Mouse (Mus musculus): ENCODE measurements around the gene Grwd1. TPM values are rescaled to one million over a fixed set of nuclear protein-coding genes. Genes with fewer than 3 reads are reported as not detected.

Gene Grwd1
- polyA plus RNA-seq, 1 experiment: 17.5 TPM

GRCm38 (mm10) chr7:45802551-45802950 is 28.2 kb downstream of the Grwd1 start:
- H3K27ac ChIP-seq (ENCODE audit: insufficient read depth, low read length): no peak overlapping the region
- no peak overlapping the region for H3K4me3 ChIP-seq (ENCODE audit: insufficient read depth, low read length)
- 0 out of 2 replicates have a peak, but pooled peaks cover 2% of the 10 kb centered on the region for H3K4me1 ChIP-seq (ENCODE audit: control insufficient read depth, insufficient read depth, low read length)
- TF ChIP-seq POLR2A (IDR thresholded peaks at IDR 0.05; ENCODE audit: extremely low read depth, insufficient read depth, low read length): no peak

- H3K4me3 ChIP-seq (ENCODE audit: insufficient read depth, low read length): no peak overlapping the region
- no peak overlapping the region for H3K27ac ChIP-seq (ENCODE audit: insufficient read depth, low read length)
- TF ChIP-seq CTCF (IDR thresholded peaks at IDR 0.05; ENCODE audit: extremely low read depth, insufficient read depth, low read length) (peak; percentile 99), POLR2A (IDR thresholded peaks at IDR 0.05; ENCODE audit: extremely low read depth, insufficient read depth, low read length) (no peak)
- peaks cover 2% of the 10 kb centered on the region; the same call in 1 of the 2 replicates for H3K4me1 ChIP-seq (ENCODE audit: control insufficient read depth, insufficient read depth, low read length)
These were observed 29.4 kb downstream of the Grwd1 start for GRCm38 (mm10) chr7:45801348-45801747.

- Histone ChIP-seq H3K4me1 (ENCODE audit: control insufficient read depth, insufficient read depth, low read length) (peaks cover 2% of the 10 kb centered on the region; the same call in 1 of the 2 replicates), H3K4me3 (ENCODE audit: insufficient read depth, low read length) (no peak overlapping the region), H3K27ac (ENCODE audit: insufficient read depth, low read length) (no peak overlapping the region)
- no peak for TF ChIP-seq CTCF (IDR thresholded peaks at IDR 0.05; ENCODE audit: extremely low read depth, insufficient read depth, low read length)
- no peak for TF ChIP-seq POLR2A (IDR thresholded peaks at IDR 0.05; ENCODE audit: extremely low read depth, insufficient read depth, low read length)
These were observed 30.1 kb downstream of the Grwd1 start for GRCm38 (mm10) chr7:45800546-45801204.

GRCm38 (mm10) chr7:45800001-45800400 is 30.7 kb downstream of the Grwd1 start:
- TF ChIP-seq POLR2A (IDR thresholded peaks at IDR 0.05; ENCODE audit: extremely low read depth, insufficient read depth, low read length) (no peak), CTCF (IDR thresholded peaks at IDR 0.05; ENCODE audit: extremely low read depth, insufficient read depth, low read length) (no peak)
- H3K4me1 ChIP-seq (ENCODE audit: control insufficient read depth, insufficient read depth, low read length): peaks cover 2% of the 10 kb centered on the region; the same call in 1 of the 2 replicates
- no peak overlapping the region for H3K27ac ChIP-seq (ENCODE audit: insufficient read depth, low read length)
- H3K4me3 ChIP-seq (ENCODE audit: insufficient read depth, low read length): no peak overlapping the region

- H3K27ac ChIP-seq (ENCODE audit: insufficient read depth, low read length): no peak overlapping the region
- H3K4me3 ChIP-seq (ENCODE audit: insufficient read depth, low read length): no peak overlapping the region
- peaks cover 2% of the 10 kb centered on the region; the same call in 1 of the 2 replicates for H3K4me1 ChIP-seq (ENCODE audit: control insufficient read depth, insufficient read depth, low read length)
- TF ChIP-seq POLR2A (IDR thresholded peaks at IDR 0.05; ENCODE audit: extremely low read depth, insufficient read depth, low read length) (no peak), CTCF (IDR thresholded peaks at IDR 0.05; ENCODE audit: extremely low read depth, insufficient read depth, low read length) (no peak)
These were observed 31.8 kb downstream of the Grwd1 start for GRCm38 (mm10) chr7:45798931-45799330.

- TF ChIP-seq POLR2A (IDR thresholded peaks at IDR 0.05; ENCODE audit: extremely low read depth, insufficient read depth, low read length) (no peak), CTCF (IDR thresholded peaks at IDR 0.05; ENCODE audit: extremely low read depth, insufficient read depth, low read length) (no peak)
- Histone ChIP-seq H3K4me1 (ENCODE audit: control insufficient read depth, insufficient read depth, low read length) (peaks cover 2% of the 10 kb centered on the region; the same call in 1 of the 2 replicates), H3K4me3 (ENCODE audit: insufficient read depth, low read length) (0 out of 2 replicates have a peak overlapping the region, but pooled peaks have one; percentile 6), H3K27ac (ENCODE audit: insufficient read depth, low read length) (no peak overlapping the region)
These were observed 32.3 kb downstream of the Grwd1 start for GRCm38 (mm10) chr7:45798511-45798836.

- Histone ChIP-seq H3K27ac (ENCODE audit: insufficient read depth, low read length) (no peak overlapping the region), H3K4me1 (ENCODE audit: control insufficient read depth, insufficient read depth, low read length) (peaks cover 2% of the 10 kb centered on the region; the same call in 1 of the 2 replicates), H3K4me3 (ENCODE audit: insufficient read depth, low read length) (0 out of 2 replicates have a peak overlapping the region, but pooled peaks have one; percentile 6)
- TF ChIP-seq CTCF (IDR thresholded peaks at IDR 0.05; ENCODE audit: extremely low read depth, insufficient read depth, low read length) (no peak), POLR2A (IDR thresholded peaks at IDR 0.05; ENCODE audit: extremely low read depth, insufficient read depth, low read length) (no peak)
These were observed 32.9 kb downstream of the Grwd1 start for GRCm38 (mm10) chr7:45797661-45798510.

- Histone ChIP-seq H3K27ac (ENCODE audit: insufficient read depth, low read length) (no peak overlapping the region), H3K4me1 (ENCODE audit: control insufficient read depth, insufficient read depth, low read length) (peaks cover 2% of the 10 kb centered on the region; the same call in 1 of the 2 replicates)
- TF ChIP-seq POLR2A (IDR thresholded peaks at IDR 0.05; ENCODE audit: extremely low read depth, insufficient read depth, low read length) (no peak), CTCF (IDR thresholded peaks at IDR 0.05; ENCODE audit: extremely low read depth, insufficient read depth, low read length) (no peak)
These were observed 33.8 kb downstream of the Grwd1 start for GRCm38 (mm10) chr7:45796950-45797349.

GRCm38 (mm10) chr7:45794971-45795370 is 35.8 kb downstream of the Grwd1 start:
- H3K27ac ChIP-seq (ENCODE audit: insufficient read depth, low read length): no peak overlapping the region
- TF ChIP-seq CTCF (IDR thresholded peaks at IDR 0.05; ENCODE audit: extremely low read depth, insufficient read depth, low read length) (no peak), POLR2A (IDR thresholded peaks at IDR 0.05; ENCODE audit: extremely low read depth, insufficient read depth, low read length) (no peak)
- H3K4me1 ChIP-seq (ENCODE audit: control insufficient read depth, insufficient read depth, low read length): peaks cover 2% of the 10 kb centered on the region; the same call in 1 of the 2 replicates
- H3K4me3 ChIP-seq (ENCODE audit: insufficient read depth, low read length): no peak overlapping the region

More at GRCm38 (mm10) chr7:45796950-45797349, 33.8 kb downstream of the Grwd1 start:
- H3K4me3 ChIP-seq (ENCODE audit: insufficient read depth, low read length): no peak overlapping the region

Measured in cortical plate, adult 2 months (tissue).